Mouse (Mus musculus) forebrain, embryonic 15.5 days (tissue): Measurements from ENCODE around the gene 2700097O09Rik. TPM values are rescaled to one million over a fixed set of nuclear protein-coding genes. Genes with fewer than 3 reads are reported as not detected.
"Not testable (repeated sequence)": the region's sequence is repeated elsewhere in the genome, so short reads cannot be mapped to it uniquely, and the experiment has no call there.

Source experiments
- ATAC-seq: fragments of 200-750 bp; cut with Nextera tagmentation; replicated peaks from 2 replicates; pipeline ENCODE4 v1.8.0; 2017; ENCODE audit warnings: mild to moderate bottlenecking, moderate TSS enrichment, moderate library complexity
- H3K27ac ChIP-seq: fragments of 300-500 bp; sonication (generic); replicated peaks from 2 replicates; pipeline ENCODE4 v1.5.1; 2015; ENCODE audit warnings: mild to moderate bottlenecking, inconsistent platforms
- H3K27me3 ChIP-seq: fragments of 300-500 bp; sonication (generic); 2 replicates; pipeline ENCODE4 v1.6.1; 2015; ENCODE audit warnings: inconsistent platforms
- H3K36me3 ChIP-seq: fragments of 300-500 bp; sonication (generic); 2 replicates; pipeline ENCODE4 v1.6.1; 2015; ENCODE audit warnings: mild to moderate bottlenecking, inconsistent platforms
- H3K4me1 ChIP-seq: fragments of 300-500 bp; sonication (generic); 2 replicates; pipeline ENCODE4 v1.6.1; 2015; ENCODE audit warnings: inconsistent platforms
- H3K4me2 ChIP-seq: fragments of 300-500 bp; sonication (generic); replicated peaks from 2 replicates; pipeline ENCODE4 v1.6.1; 2015; ENCODE audit warnings: mild to moderate bottlenecking, inconsistent platforms
- H3K4me3 ChIP-seq: fragments of 300-500 bp; sonication (generic); 2 replicates; pipeline ENCODE4 v1.5.1; 2015; ENCODE audit warnings: mild to moderate bottlenecking, inconsistent platforms
- H3K9ac ChIP-seq: fragments of 300-500 bp; sonication (generic); replicated peaks from 2 replicates; pipeline ENCODE4 v1.6.1; 2015; ENCODE audit warnings: mild to moderate bottlenecking, inconsistent platforms
- H3K9me3 ChIP-seq: fragments of 300-500 bp; sonication (generic); 2 replicates; pipeline ENCODE4 v1.6.1; 2016; ENCODE audit warnings: inconsistent platforms
- WGBS: fragments of 180-500 bp; shearing (Covaris S2); methylation state at CpG from one replicate; pipeline ENCODE4 v1.1.7; 2015; ENCODE audit warnings: mixed read lengths; 5-methylcytosine and 5-hydroxymethylcytosine counted together
- polyA plus RNA-seq: library from polyadenylated mRNA; unstranded; fragments of >200 nt; fragmentation: Nextera tagmentation; extraction: Ambion mirVana; gene quantifications from 2 replicates; pipeline ENCODE4 v1.2.1, GENCODE M21; 2015

Gene 2700097O09Rik
- polyA plus RNA-seq = 33.6 and 36.4 TPM in 2 replicates

DNA sequence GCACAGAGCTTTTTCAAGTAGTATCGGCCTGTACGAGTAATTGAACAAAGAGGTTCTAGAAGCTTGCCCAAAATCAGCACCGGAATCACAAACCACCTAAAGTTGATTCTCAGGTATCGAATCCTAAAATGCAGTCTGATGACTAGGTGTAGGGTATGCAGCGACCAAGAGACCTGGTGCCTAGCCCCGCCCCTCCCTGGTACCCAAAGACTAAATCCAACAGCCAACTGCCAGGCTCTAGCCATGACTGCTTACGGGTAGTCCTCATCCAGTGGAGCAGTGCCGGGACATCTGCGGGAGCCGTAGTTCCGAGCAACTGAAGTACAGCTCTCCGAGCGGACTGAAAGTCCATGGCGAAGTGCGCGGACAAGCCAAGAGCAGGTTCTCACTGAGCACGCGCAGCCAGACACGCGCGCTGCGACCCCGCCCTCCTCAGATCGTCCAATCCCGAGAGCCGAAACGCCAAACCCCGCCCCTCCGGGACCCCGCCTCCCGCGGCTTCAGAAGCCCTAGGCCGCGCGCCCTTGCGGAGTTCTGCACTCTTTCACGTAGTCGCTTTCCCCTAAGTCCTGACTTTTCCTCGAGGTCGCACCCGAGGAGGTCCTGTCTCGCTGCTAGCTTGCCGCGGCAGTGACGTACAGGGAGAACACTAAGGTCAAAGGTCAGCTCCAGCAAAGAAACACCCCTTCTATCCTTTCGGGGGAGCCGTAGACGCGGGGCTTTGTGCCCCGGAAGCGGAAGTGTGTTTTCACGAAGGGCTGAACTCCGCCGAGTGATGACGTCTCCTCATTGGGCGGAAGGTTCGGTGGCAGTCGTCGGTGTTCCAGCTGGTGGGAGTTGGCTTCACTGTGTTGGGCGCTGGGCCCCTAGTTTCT, at the start of gene 2700097O09Rik, which contains the start of gene Srp54a:
Gene 2700097O09Rik (minus strand): TSS at position 385 of the 875 bp plus-strand sequence.
Gene Srp54a (plus strand): TSS at position 537 of the 875 bp plus-strand sequence.
- not testable (repeated sequence) for H3K9me3 ChIP-seq, H3K27me3 ChIP-seq, H3K36me3 ChIP-seq, H3K4me1 ChIP-seq
- H3K9ac ChIP-seq = peak within 1 kb of the TSS; percentile 78
- H3K27ac ChIP-seq = peak within 1 kb of the TSS; percentile 89
- H3K4me3 ChIP-seq = peak within 1 kb of the TSS; percentile 83
- under 1% methylated on average over 60 of the region's 60 CpGs for WGBS
- peak; percentile 99 for ATAC-seq
- peak within 1 kb of the TSS; percentile 55 for H3K4me2 ChIP-seq

GRCm38 (mm10) chr12:55124731-55125130, 44.8 kb upstream of the 2700097O09Rik start:
- not testable (repeated sequence) for H3K27ac ChIP-seq
- ATAC-seq = peak; percentile 69
- WGBS = no CpG with 5 or more reads among the region's 18 CpGs

GRCm38 (mm10) chr12:55124242-55124641, 44.3 kb upstream of the 2700097O09Rik start, which contains the start of gene Fam177a:
Gene Fam177a (plus strand): TSS chr12:55124469.
- H3K27ac ChIP-seq, H3K27me3 ChIP-seq, H3K9ac ChIP-seq, H3K4me2 ChIP-seq, H3K9me3 ChIP-seq, H3K36me3 ChIP-seq, H3K4me3 ChIP-seq, H3K4me1 ChIP-seq: not testable (repeated sequence)
- WGBS = no CpG with 5 or more reads among the region's 40 CpGs
- ATAC-seq = peak; percentile 99

More at GRCm38 (mm10) chr12:55124731-55125130, 44.8 kb upstream of the 2700097O09Rik start:
- H3K4me2 ChIP-seq, H3K36me3 ChIP-seq, H3K4me3 ChIP-seq, H3K4me1 ChIP-seq, H3K9me3 ChIP-seq, H3K27me3 ChIP-seq, H3K9ac ChIP-seq: not testable (repeated sequence)

DNA sequence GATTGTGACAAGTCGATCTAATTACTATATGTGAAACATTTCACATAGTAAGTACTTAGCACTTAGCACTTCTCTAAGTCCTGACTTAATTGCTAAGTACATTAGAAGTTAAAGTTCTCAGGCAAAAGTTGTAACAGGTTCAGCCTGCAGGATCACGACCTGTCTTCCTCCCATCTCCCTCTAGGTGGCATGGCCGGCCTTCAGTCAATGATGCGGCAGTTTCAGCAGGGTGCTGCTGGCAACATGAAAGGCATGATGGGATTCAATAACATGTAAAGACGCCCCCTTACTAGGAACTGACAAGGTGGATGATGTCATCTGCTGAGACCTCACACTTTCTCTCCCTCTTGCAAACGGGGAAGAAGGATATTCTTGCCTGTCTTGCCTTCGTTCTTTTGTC, 32.7 kb upstream of the 2700097O09Rik start:
- no CpG with 5 or more reads among the region's 7 CpGs for WGBS
- not testable (repeated sequence) for H3K36me3 ChIP-seq

DNA sequence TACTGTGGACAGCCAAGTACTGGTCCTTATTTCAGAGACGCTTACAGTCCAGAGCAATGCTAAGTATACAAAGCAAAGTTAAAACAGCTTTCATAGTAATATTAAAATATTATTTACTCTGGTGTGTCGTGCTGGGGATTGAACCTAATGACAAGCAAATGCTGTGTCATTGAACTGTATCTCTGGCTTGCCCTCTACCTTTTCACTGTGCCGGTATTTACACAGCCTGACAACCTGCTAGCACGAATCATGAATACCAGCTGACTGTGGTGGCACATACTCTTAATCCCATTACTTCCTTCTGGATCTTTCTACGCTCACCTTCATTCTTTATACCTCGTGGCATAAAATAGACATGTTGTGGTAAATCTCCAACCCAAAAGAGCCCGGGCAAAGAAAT, 12.2 kb upstream of the 2700097O09Rik start:
- not testable (repeated sequence) for H3K4me3 ChIP-seq, H3K36me3 ChIP-seq, H3K9me3 ChIP-seq, H3K9ac ChIP-seq, H3K4me1 ChIP-seq, H3K27ac ChIP-seq, ATAC-seq, H3K27me3 ChIP-seq, H3K4me2 ChIP-seq
- 100% methylated on average over 2 of the region's 7 CpGs for WGBS

More for the DNA sequence above, 32.7 kb upstream of the 2700097O09Rik start:
- not testable (repeated sequence) for H3K27me3 ChIP-seq, H3K27ac ChIP-seq, H3K9me3 ChIP-seq, H3K4me1 ChIP-seq, ATAC-seq, H3K4me2 ChIP-seq, H3K9ac ChIP-seq, H3K4me3 ChIP-seq

DNA sequence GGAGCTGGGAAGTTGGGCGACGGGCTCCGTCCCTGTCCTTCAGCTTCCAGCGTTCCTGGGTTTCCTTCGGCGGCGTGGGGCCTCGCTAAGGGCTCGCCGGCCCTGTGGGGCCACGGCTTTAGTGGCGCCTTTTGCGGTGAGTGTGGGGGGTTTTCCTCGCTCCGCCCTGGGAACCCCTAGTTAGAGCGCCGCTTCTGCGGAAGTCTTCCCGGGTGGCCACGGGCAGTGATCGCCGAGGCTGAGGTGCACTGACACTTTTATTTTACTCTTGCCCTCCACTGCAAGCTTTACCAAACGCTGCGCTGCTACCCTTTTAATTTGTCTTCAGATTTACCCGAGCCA, 662 bp upstream of the 2700097O09Rik start:
- not testable (repeated sequence) for H3K36me3 ChIP-seq, H3K9me3 ChIP-seq, ATAC-seq, H3K27me3 ChIP-seq, H3K4me1 ChIP-seq
- peak overlapping the region; percentile 78 for H3K9ac ChIP-seq
- WGBS = under 1% methylated on average over 25 of the region's 25 CpGs
- peak overlapping the region; percentile 83 for H3K4me3 ChIP-seq
- peak overlapping the region; percentile 52 for H3K4me2 ChIP-seq
- H3K27ac ChIP-seq = peak overlapping the region; percentile 89

- not testable (repeated sequence) for H3K36me3 ChIP-seq
Observed at GRCm38 (mm10) chr12:55078706-55079105, 1.2 kb downstream of the 2700097O09Rik start.

DNA sequence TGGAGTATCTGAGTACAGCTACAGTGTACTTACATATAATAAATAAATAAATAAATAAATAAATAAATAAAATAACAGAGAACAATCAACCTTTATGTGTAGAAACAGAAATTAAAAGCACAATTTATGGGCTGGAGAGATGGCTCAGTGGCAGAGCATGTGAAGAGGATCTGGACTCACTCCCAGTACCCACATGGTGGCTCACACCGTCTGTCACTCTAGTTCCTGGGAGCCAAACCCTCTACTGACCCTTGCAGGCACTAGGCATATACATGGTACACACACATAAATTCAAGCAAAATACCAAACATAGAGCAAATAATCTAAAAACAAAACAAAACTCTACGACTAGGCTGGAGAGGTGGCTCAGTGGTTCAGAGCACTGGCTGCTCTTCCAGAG, 4.6 kb downstream of the 2700097O09Rik start:
- no peak overlapping the region for H3K9ac ChIP-seq
- H3K4me3 ChIP-seq = no peak overlapping the region
- no peaks in the 10 kb centered on the region for H3K36me3 ChIP-seq
- no peak overlapping the region for H3K4me2 ChIP-seq
- H3K9me3 ChIP-seq = no peaks in the 10 kb centered on the region
- H3K27ac ChIP-seq = no peak overlapping the region
- no peak for ATAC-seq
- H3K4me1 ChIP-seq = peaks cover 5% of the 10 kb centered on the region
- H3K27me3 ChIP-seq = no peaks in the 10 kb centered on the region
- 98% methylated on average over 2 of the region's 2 CpGs for WGBS

More at GRCm38 (mm10) chr12:55078706-55079105, 1.2 kb downstream of the 2700097O09Rik start:
- H3K9me3 ChIP-seq, H3K27ac ChIP-seq, H3K4me3 ChIP-seq, H3K27me3 ChIP-seq, ATAC-seq, H3K4me1 ChIP-seq, H3K9ac ChIP-seq: not testable (repeated sequence)
- H3K4me2 ChIP-seq = peak overlapping the region; percentile 55; the same call in 1 of the 2 replicates
- WGBS = 41% methylated on average over 2 of the region's 2 CpGs

DNA sequence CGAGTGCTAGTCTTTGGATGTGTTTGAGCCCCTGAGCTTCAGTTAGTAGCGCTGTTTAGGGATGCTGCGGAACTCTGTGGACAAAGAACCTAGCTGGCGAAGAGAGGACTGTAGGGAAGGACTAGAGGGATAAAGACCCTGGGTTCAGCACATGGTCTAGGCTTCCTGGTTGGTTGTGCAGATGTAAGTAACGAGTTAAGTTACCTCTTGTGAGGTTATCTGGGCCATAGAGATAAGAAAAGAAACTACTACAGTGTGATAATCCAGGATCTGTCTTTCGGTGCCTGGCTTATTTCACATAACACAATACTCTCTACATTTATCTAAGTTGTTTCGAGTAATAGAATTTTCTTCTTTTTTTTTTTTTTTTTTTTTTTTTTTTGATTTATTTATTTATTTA, 6.2 kb downstream of the 2700097O09Rik start:
- no peak overlapping the region for H3K4me2 ChIP-seq
- no peak overlapping the region for H3K9ac ChIP-seq
- H3K27me3 ChIP-seq = no peaks in the 10 kb centered on the region
- 92% methylated on average over 7 of the region's 7 CpGs for WGBS
- no peak for ATAC-seq
- H3K4me3 ChIP-seq = no peak overlapping the region
- H3K36me3 ChIP-seq = no peaks in the 10 kb centered on the region
- H3K27ac ChIP-seq = no peak overlapping the region
- no peaks in the 10 kb centered on the region for H3K4me1 ChIP-seq
- H3K9me3 ChIP-seq = no peaks in the 10 kb centered on the region

- H3K4me3 ChIP-seq = no peak overlapping the region
- H3K9me3 ChIP-seq = no peaks in the 10 kb centered on the region
- no peak overlapping the region for H3K27ac ChIP-seq
- no peak for ATAC-seq
- H3K9ac ChIP-seq = no peak overlapping the region
- no peaks in the 10 kb centered on the region for H3K36me3 ChIP-seq
- no peaks in the 10 kb centered on the region for H3K27me3 ChIP-seq
- WGBS = 81% methylated on average over 4 of the region's 4 CpGs
- no peak overlapping the region for H3K4me2 ChIP-seq
- no peaks in the 10 kb centered on the region for H3K4me1 ChIP-seq
Observed at GRCm38 (mm10) chr12:55072495-55072894, 7.4 kb downstream of the 2700097O09Rik start.

GRCm38 (mm10) chr12:55062141-55062540, 17.8 kb downstream of the 2700097O09Rik start:
- Histone ChIP-seq H3K27ac (no peak overlapping the region), H3K9me3 (no peaks in the 10 kb centered on the region), H3K9ac (no peak overlapping the region), H3K27me3 (no peaks in the 10 kb centered on the region), H3K4me3 (no peak overlapping the region), H3K4me1 (no peaks in the 10 kb centered on the region), H3K4me2 (no peak overlapping the region), H3K36me3 (0 out of 2 replicates have a peak, but pooled peaks cover 2% of the 10 kb centered on the region)
- WGBS = 94% methylated on average over 1 of the region's 1 CpGs
- no peak for ATAC-seq

- Histone ChIP-seq H3K27me3 (no peaks in the 10 kb centered on the region), H3K36me3 (0 out of 2 replicates have a peak, but pooled peaks cover 2% of the 10 kb centered on the region), H3K4me2 (no peak overlapping the region), H3K9ac (no peak overlapping the region), H3K27ac (no peak overlapping the region), H3K4me1 (no peaks in the 10 kb centered on the region), H3K9me3 (no peaks in the 10 kb centered on the region), H3K4me3 (no peak overlapping the region)
- 65% methylated on average over 10 of the region's 10 CpGs for WGBS
- ATAC-seq = no peak
Observed at GRCm38 (mm10) chr12:55061006-55061405, 18.9 kb downstream of the 2700097O09Rik start.
